Mouse (Mus musculus) mesoderm, embryonic 11.5 days (tissue): ENCODE measurements around the gene Mark4.

Source experiments
- DNase-seq: peaks from one replicate; pipeline ENCODE4 v3.0.0-alpha.2; 2012; ENCODE audit warnings: low read depth, low spot score

Gene Mark4

DNA sequence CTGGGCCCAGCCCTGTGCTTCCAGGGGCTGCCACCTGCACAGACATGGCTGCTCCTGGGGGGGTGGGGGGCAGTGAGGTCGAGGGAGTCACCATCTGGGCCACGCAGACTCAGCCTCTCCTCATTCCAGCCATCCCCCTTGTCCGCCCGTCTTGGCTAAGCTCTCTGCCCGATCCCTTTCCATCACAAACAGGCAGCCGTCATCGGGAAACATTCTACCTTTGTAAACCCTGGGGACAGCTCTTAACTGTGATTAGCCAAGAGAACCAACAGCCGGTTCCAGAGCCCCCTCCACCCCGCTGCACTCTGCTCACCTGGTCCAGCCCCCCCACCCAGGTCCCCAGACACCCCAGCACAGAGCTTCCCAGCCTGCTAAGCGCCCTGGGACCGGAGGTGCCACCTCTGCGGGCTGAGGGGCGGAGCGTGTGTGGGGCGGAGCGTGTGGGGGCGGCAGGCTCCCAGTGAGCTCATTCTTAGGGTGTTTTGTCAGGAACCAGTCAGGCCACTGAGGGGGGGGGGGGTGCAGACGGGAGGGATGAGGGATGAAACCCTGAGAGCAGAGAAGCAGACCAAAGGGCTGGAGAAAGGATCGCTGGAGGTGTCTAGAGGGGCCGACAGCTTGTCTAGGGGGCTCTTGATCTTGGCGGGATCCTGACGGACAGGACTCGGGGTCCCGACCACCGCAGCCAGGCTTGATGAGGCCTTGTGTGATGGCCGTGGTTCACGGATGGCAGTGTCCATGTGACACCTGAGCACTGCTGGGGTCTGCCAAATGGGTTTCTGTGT is 58.9 kb downstream of the Mark4 start:
- peak; percentile 42 for DNase-seq

DNA sequence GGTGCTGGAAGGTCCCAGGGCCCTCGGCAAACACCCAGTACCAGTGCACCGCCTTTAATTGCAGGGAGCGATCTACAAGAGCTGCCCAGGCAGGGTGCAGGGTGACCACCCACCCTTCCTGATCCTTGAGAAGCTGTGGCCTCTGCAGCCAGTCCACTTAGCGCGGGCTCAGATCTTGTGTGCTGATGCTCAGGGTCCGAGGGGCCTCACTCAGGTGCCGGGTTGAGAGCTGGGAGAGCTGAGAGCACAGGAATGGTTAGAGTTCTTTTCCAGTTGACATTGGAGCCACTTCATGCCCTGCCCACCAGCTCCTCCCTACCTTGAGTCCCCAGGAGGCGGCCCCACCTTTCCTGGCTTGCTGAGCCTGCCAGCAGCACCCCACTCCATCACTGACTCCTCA is 64.1 kb downstream of the Mark4 start:
- no peak for DNase-seq

DNA sequence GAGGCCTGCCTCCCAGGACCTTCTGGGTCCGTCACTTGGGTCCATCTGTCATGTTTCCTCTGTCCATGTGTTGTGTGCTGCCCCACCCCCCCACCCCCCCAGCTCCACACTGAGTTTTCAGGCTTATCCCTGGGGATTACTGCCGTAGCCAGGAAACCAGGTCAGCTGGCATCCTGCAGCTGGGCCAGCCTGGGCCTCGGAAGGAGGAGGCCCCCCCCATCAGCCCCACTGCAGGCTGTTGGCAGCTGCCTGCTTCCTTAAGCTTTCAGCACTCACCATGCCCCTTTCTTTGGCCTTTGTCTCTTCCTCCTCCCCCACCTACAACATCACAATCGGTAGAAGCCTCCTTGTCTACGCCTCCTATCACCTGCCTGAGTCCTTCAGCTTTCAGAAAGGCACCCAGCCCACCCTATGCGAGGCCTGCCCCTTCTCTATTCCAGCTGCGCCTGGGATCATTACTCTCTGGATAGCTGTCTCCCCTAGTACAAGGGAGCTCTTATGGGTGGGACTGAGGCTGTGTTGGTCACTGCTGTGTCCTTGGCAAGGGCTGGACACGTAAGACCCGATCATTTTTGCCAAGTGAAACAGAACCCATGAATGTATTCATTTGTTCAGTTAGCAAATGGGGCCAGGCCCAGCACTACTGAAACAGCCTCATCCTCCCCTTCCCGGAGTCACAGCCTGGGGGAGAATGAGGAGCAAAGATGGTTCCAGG is 69.8 kb downstream of the Mark4 start:
- DNase-seq, result no peak

DNA sequence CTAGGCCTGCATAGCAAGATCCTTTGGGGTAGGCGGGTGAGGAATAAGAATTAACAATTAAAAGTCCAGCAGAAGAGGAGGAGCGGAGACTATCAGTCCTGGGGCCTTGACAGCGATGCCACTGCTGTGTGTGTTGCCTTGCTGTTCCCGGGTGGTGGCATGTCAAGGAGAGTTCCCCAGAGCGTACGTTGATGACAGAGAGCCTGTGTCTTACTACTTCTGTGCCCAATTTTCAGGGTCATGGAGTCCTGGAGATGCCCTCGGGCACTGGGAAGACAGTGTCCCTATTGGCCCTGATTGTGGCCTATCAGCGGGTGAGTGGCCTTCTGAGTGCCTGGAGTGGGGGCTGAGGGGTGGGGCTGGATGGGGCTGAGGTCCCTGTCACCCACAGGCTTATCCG is 74.9 kb downstream of the Mark4 start:
- no peak for DNase-seq

DNA sequence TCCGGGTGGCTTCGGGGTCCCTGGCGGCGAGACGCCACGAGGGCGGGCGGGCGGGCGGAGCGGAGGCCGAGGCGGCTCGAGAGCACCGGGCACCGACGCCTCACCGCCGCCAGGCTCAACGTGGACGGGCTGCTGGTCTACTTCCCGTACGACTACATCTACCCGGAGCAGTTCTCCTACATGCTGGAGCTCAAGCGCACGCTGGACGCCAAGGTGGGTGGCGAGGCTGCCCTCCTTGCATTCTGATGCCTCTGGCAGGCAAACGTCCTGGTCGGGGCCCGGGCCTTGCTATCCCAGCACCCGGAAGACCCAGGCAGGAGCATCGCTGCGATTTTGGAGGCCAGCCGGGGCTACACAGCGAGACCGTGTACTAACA is 76.5 kb downstream of the Mark4 start:
- no peak for DNase-seq

DNA sequence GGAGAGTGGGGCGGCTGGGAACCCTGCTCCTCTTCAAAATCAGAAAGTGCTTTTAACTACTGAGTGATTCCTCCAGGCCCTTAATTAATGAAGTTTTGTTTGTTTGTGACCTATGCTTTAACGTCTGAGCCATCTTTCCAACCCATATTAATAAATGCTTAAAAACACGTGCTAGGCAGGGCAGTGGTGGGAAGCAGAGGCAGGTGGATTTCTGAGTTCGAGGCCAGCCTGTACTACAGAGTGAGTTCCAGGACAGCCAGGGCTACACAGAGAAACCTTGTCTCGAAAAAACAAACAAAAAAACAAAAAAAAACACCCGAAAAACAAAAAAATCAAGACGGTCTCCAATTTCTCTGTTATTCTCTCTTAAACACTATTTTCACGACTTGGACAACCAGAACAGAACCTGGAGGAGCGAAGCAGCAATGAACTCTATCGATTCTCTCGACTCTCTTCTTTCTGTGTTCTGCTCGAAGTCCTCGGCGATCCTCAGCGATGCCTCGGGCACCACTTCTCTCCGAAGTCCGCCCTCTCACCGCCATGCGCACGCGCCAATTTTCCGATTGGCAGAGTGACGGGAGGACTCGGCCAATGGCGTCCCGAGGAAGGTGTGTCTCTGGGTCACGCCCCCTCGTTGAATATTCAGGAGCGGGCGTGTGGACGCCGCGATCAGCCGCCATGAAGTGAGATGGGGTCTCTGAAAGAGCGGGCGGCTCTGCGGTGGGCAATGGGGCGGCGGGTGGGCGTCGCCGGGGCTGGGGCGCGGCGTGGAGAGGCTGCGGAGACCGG is 77.0 kb downstream of the Mark4 start, which contains the start of gene Ercc2:
Gene Ercc2 (plus strand): TSS at position 634 of the 789 bp plus-strand sequence.
- DNase-seq, result peak; percentile 99

DNA sequence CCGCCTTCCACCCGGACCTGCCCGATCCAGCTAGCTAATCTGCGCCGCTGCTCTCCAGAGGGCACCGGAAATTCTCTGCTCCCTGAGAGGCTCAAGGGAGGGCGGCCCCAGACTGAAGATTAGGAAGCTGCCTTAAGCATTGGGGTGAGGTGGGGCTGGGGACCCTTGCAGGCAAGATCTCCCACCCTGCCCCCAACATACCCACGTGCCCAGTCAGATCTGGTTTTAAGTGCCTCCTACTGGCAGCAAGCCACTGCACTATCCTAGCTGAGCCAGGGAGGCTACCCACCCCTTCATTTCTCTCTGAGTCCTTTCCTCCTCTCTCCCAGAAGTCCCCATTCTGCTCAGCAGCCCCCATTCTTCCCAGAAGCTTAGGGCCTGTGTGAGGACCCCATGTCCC is 80.6 kb downstream of the Mark4 start:
- no peak for DNase-seq

DNA sequence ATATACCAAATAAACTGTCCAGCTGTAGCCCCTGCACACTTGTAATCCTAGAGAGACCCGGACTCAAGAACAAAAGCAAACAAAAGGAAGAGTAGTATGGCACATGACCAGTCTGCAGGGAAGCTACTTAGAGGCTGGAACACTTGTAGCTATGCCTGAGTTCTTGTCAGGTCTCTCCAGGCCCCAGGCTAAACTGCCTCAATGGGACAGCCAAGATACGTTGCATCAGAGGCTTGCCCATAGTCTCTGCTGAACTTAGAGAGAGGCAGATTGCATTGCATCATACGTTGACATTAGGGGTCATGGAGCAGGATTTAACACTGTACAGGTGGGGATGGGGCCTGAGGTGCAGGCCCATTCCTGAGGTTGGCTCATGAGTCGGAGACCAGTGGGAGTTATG is 82.6 kb downstream of the Mark4 start:
- no peak for DNase-seq

DNA sequence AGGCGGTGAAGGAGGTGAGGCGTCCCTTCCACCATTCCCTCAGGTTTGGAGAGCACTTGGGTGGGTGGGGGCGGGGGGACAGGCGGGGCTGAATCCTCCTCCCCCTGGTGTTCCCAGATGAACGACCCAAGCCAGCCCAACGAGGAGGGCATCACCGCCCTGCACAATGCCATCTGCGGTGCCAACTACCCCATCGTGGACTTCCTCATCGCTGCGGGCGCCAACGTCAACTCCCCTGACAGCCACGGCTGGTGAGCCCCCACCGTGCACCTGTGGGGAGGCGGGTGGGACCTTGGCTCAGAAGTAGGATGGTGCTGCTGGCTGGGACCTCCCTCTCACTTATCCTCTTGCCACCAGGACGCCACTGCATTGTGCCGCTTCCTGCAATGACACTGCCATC is 83.3 kb downstream of the Mark4 start:
- no peak for DNase-seq
